In genomic region chr10:17253040-17253439, GRCm38 (mm10) we compare ENCODE assay signal across 16 mouse cellular contexts.
DNase-seq lines count a peak whose midpoint lies in the region; ATAC-seq lines count a peak whose summit lies in the region.
"Had no signal": no experiment of that assay in that cellular context is flagged by ENCODE, and none has a peak within 500 bp of the region (broad histone marks: within the 10 kb centered on the region; RNA-seq: fewer than 3 reads in every experiment).

No protein-coding gene starts in this region.

- no peak overlapping the region for H3K4me3 ChIP-seq in midbrain, embryonic 11.5 days (ENCODE audit: low read depth, low read length)
- H3K4me3 ChIP-seq: erythroblast, embryonic 14.5 days; hindbrain, embryonic 12.5 days; lung, embryonic 15.5 days; megakaryocyte, embryonic 14.5 days; neural tube, embryonic 15.5 days had no signal

- H3K27me3 ChIP-seq in midbrain, embryonic 11.5 days (ENCODE audit: control insufficient read depth, insufficient read depth, low read length): no peaks in the 10 kb centered on the region
- H3K27me3 ChIP-seq: hindbrain, embryonic 12.5 days; lung, embryonic 15.5 days; megakaryocyte, embryonic 14.5 days; neural tube, embryonic 15.5 days had no signal

- no peak overlapping the region for H3K4me2 ChIP-seq in midbrain, embryonic 11.5 days
- H3K4me2 ChIP-seq: hindbrain, embryonic 12.5 days; lung, embryonic 15.5 days; neural tube, embryonic 15.5 days had no signal

- ATAC-seq in midbrain, embryonic 11.5 days (ENCODE audit: low FRiP score): no peak
- ATAC-seq: activated CD4-positive, CD25-positive, alpha-beta regulatory T cell, adult 4 months; intestine, postnatal 0 days had no signal

- no peak overlapping the region for H3K27ac ChIP-seq in midbrain, embryonic 11.5 days (ENCODE audit: low read depth, low read length)
- H3K27ac ChIP-seq: hindbrain, embryonic 12.5 days; lung, embryonic 15.5 days; neural tube, embryonic 15.5 days had no signal

- no peaks in the 10 kb centered on the region for H3K4me1 ChIP-seq in midbrain, embryonic 11.5 days (ENCODE audit: control insufficient read depth, insufficient read depth, low read length)
- H3K4me1 ChIP-seq: hindbrain, embryonic 12.5 days; lung, embryonic 15.5 days; neural tube, embryonic 15.5 days had no signal

- DNase-seq in kidney, adult 9 months: peak; percentile 28
- no peak for DNase-seq in kidney, postnatal 10 days
- DNase-seq in NIH3T3 (ENCODE audit: low read depth): peak; percentile 83
- peak; percentile 67 for DNase-seq in cerebellum, adult 9-11 months
- peak; percentile 83 for DNase-seq in retina, postnatal 1 day
- DNase-seq in midbrain, embryonic 11.5 days (ENCODE audit: low spot score, missing footprints): no peak
- DNase-seq in layer of hippocampus, postnatal 36 days: no peak
- DNase-seq: gastrocnemius, postnatal 36 days; thymus, adult 2 months had no signal

- H3K36me3 ChIP-seq in midbrain, embryonic 11.5 days (ENCODE audit: control insufficient read depth, insufficient read depth, low read length): no peaks in the 10 kb centered on the region
- H3K36me3 ChIP-seq: hindbrain, embryonic 12.5 days; lung, embryonic 15.5 days; neural tube, embryonic 15.5 days had no signal

- no peaks in the 10 kb centered on the region for H3K9me3 ChIP-seq in midbrain, embryonic 11.5 days (ENCODE audit: control insufficient read depth, low read length)
- H3K9me3 ChIP-seq: hindbrain, embryonic 12.5 days; lung, embryonic 15.5 days; megakaryocyte, embryonic 14.5 days; neural tube, embryonic 15.5 days had no signal

- H3K9ac ChIP-seq in midbrain, embryonic 11.5 days (ENCODE audit: low read length): no peak overlapping the region
- H3K9ac ChIP-seq: hindbrain, embryonic 12.5 days; lung, embryonic 15.5 days; neural tube, embryonic 15.5 days had no signal

- 54% methylated on average over 4 of the region's 4 CpGs for WGBS in midbrain, embryonic 11.5 days

Comparison
In these comparisons a context has a peak if more than half of its experiments do, and no peak if none do; other contexts are left out.
1. DNase-seq: peak in kidney, adult 9 months (single experiment), NIH3T3 (single experiment), cerebellum, adult 9-11 months (single experiment) and retina, postnatal 1 day (single experiment); none in kidney, postnatal 10 days (single experiment), midbrain, embryonic 11.5 days (single experiment) and layer of hippocampus, postnatal 36 days (0 of 2).